Mouse (Mus musculus) small intestine, adult 2 months (tissue): Measurements from ENCODE around the gene Agt. TPM values are rescaled to one million over a fixed set of nuclear protein-coding genes. Genes with fewer than 3 reads are reported as not detected.

Experiments used
- H3K27ac ChIP-seq: fragments of 200-500 bp; 2 replicates; pipeline ENCODE4 v1.5.1; 2012; ENCODE audit warnings: low read depth, low read length, control low read depth, inconsistent platforms; ENCODE audit not compliant: insufficient read depth
- H3K27me3 ChIP-seq: fragments of 200-500 bp; 2 replicates; pipeline ENCODE4 v1.6.1; 2012; ENCODE audit warnings: mild to moderate bottlenecking, moderate library complexity, low read length, inconsistent platforms; ENCODE audit not compliant: control insufficient read depth, insufficient read depth
- H3K36me3 ChIP-seq: fragments of 200-500 bp; 2 replicates; pipeline ENCODE4 v1.6.1; 2012; ENCODE audit warnings: mild to moderate bottlenecking, low read length, control low read depth, inconsistent platforms; ENCODE audit not compliant: control insufficient read depth, insufficient read depth
- H3K4me1 ChIP-seq: fragments of 200-500 bp; 2 replicates; pipeline ENCODE4 v1.6.1; 2012; ENCODE audit warnings: low read length, inconsistent platforms, mixed read lengths; ENCODE audit not compliant: control insufficient read depth, insufficient read depth, insufficient read length
- H3K4me3 ChIP-seq: fragments of 200-500 bp; 2 replicates; pipeline ENCODE4 v1.5.1; 2012; ENCODE audit warnings: low read depth, mild to moderate bottlenecking, control low read depth, inconsistent platforms, low read length, moderate library complexity
- CTCF ChIP-seq: fragments of 200-500 bp; IDR thresholded peaks from 2 replicates; pipeline ENCODE4 v1.5.1; 2012; ENCODE audit warnings: low read depth, mild to moderate bottlenecking, control low read depth, inconsistent platforms, low read length, moderate library complexity, mixed read lengths; ENCODE audit not compliant: insufficient replicate concordance, insufficient read length; ENCODE audit errors: extremely low read depth
- POLR2A ChIP-seq: fragments of 200-500 bp; IDR thresholded peaks from 2 replicates; pipeline ENCODE4 v1.6.1; 2012; ENCODE audit warnings: low read depth, mild to moderate bottlenecking, control low read depth, inconsistent platforms, low read length, moderate library complexity
- WGBS: fragments of 180-500 bp; shearing (Covaris S2); methylation state at CpG from one replicate; pipeline ENCODE4 v1.1.7; 2018; 5-methylcytosine and 5-hydroxymethylcytosine counted together
- polyA plus RNA-seq: library from polyadenylated mRNA; depleted of rRNA; stranded (reverse); fragments of >200 nt; gene quantifications from 2 replicates; pipeline ENCODE4 v1.2.3, GENCODE M21; 2012

Agt gene
- polyA plus RNA-seq, 1 experiment = 36.2 TPM

GRCm38 (mm10) chr8:124571732-124572429 is 2.4 kb upstream of the Agt start:
- no peaks in the 10 kb centered on the region for H3K36me3 ChIP-seq
- H3K4me3 ChIP-seq = no peak overlapping the region
- 14% methylated on average over 8 of the region's 8 CpGs for WGBS
- peak overlapping the region; percentile 63 for H3K27ac ChIP-seq
- no peaks in the 10 kb centered on the region; the same call in 1 of the 2 replicates for H3K27me3 ChIP-seq
- TF ChIP-seq CTCF (no peak), POLR2A (no peak)
- peaks cover 20% of the 10 kb centered on the region for H3K4me1 ChIP-seq

GRCm38 (mm10) chr8:124569100-124569499 is 406 bp downstream of the Agt start:
- H3K4me3 ChIP-seq = 0 out of 2 replicates have a peak overlapping the region, but pooled peaks have one; percentile 5

GRCm38 (mm10) chr8:124567584-124567983 is 1.9 kb downstream of the Agt start:
- H3K27ac ChIP-seq = no peak overlapping the region
- TF ChIP-seq POLR2A (no peak), CTCF (no peak)
- WGBS = 65% methylated on average over 3 of the region's 3 CpGs
- H3K4me1 ChIP-seq = peaks cover 14% of the 10 kb centered on the region; the same call in 1 of the 2 replicates
- no peaks in the 10 kb centered on the region for H3K36me3 ChIP-seq
- no peaks in the 10 kb centered on the region for H3K27me3 ChIP-seq
- no peak overlapping the region for H3K4me3 ChIP-seq

More at GRCm38 (mm10) chr8:124569100-124569499, 406 bp downstream of the Agt start:
- H3K27me3 ChIP-seq = no peaks in the 10 kb centered on the region
- WGBS = 52% methylated on average over 2 of the region's 2 CpGs
- H3K4me1 ChIP-seq = peaks cover 20% of the 10 kb centered on the region
- no peaks in the 10 kb centered on the region for H3K36me3 ChIP-seq
- peak overlapping the region; percentile 25; the same call in 1 of the 2 replicates for H3K27ac ChIP-seq
- TF ChIP-seq CTCF (no peak), POLR2A (no peak)

GRCm38 (mm10) chr8:124567126-124567525 is 2.4 kb downstream of the Agt start:
- WGBS = 51% methylated on average over 6 of the region's 6 CpGs
- H3K4me1 ChIP-seq = peaks cover 12% of the 10 kb centered on the region; the same call in 1 of the 2 replicates
- no peak overlapping the region for H3K27ac ChIP-seq
- TF ChIP-seq CTCF = no peak
- no peak for TF ChIP-seq POLR2A
- no peak overlapping the region for H3K4me3 ChIP-seq
- no peaks in the 10 kb centered on the region for H3K27me3 ChIP-seq
- no peaks in the 10 kb centered on the region for H3K36me3 ChIP-seq

- no peak overlapping the region for H3K27ac ChIP-seq
- WGBS = 62% methylated on average over 5 of the region's 5 CpGs
- H3K4me3 ChIP-seq = 0 out of 2 replicates have a peak overlapping the region, but pooled peaks have one; percentile 0
- TF ChIP-seq CTCF = no peak
- H3K4me1 ChIP-seq = no peaks in the 10 kb centered on the region
- H3K36me3 ChIP-seq = peaks cover 2% of the 10 kb centered on the region
- no peaks in the 10 kb centered on the region for H3K27me3 ChIP-seq
Measured at GRCm38 (mm10) chr8:124557476-124557875, 12.0 kb downstream of the Agt start.

GRCm38 (mm10) chr8:124556658-124557057 is 12.8 kb downstream of the Agt start:
- Histone ChIP-seq H3K4me3 (no peak overlapping the region), H3K27ac (no peak overlapping the region), H3K27me3 (no peaks in the 10 kb centered on the region), H3K4me1 (no peaks in the 10 kb centered on the region), H3K36me3 (peaks cover 10% of the 10 kb centered on the region)
- 84% methylated on average over 13 of the region's 13 CpGs for WGBS
- no peak for TF ChIP-seq CTCF
- no peak for TF ChIP-seq POLR2A

GRCm38 (mm10) chr8:124556164-124556563 is 13.3 kb downstream of the Agt start:
- H3K27me3 ChIP-seq = no peaks in the 10 kb centered on the region
- H3K4me3 ChIP-seq = no peak overlapping the region
- WGBS = 75% methylated on average over 7 of the region's 7 CpGs
- H3K27ac ChIP-seq = no peak overlapping the region
- TF ChIP-seq POLR2A (no peak), CTCF (no peak)
- no peaks in the 10 kb centered on the region for H3K4me1 ChIP-seq
- H3K36me3 ChIP-seq = peaks cover 15% of the 10 kb centered on the region
